Mouse (Mus musculus): Measurements from ENCODE around the gene Slc4a5. TPM values are rescaled to one million over a fixed set of nuclear protein-coding genes. Genes with fewer than 3 reads are reported as not detected.
A peak's percentile ranks its signal among the peaks of the same experiment; 100 is the strongest.

The Slc4a5 gene
- polyA plus RNA-seq, 1 experiment from 2014 or later, result 0.46 TPM

DNA sequence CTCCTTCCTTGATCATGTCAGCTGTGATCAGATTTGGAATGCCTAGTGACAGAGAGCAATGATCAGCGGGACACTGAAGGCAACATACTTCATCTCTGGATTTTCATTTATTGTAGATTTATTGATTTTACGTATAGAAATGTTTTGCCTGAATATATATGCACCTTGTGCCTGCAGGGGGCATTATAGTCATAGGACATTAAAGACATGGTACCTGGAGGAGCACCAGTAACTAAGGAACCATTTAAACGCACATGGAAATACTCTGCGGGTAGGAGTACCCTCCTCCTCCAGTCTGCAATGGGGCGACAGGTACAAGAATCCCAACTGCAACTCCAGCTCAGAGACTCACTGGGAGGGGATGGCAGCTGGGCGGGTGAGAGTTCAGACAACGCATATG is 89.4 kb downstream of the Slc4a5 start:
- no peak overlapping the region for H3K9ac ChIP-seq (ENCODE audit: low read length)
- no peaks in the 10 kb centered on the region for H3K27me3 ChIP-seq (replicated peaks; ENCODE audit: control insufficient read depth, insufficient read depth, low read length)
- no peak overlapping the region for H3K4me3 ChIP-seq (ENCODE audit: low read depth, low read length)
- DNase-seq (ENCODE audit: low spot score), result no peak
- ATAC-seq (replicated peaks; ENCODE audit: low FRiP score, low TSS enrichment, low read depth), result no peak
- H3K27ac ChIP-seq (ENCODE audit: low read depth), result no peak overlapping the region
- H3K9me3 ChIP-seq (ENCODE audit: control insufficient read depth, low read length), result no peaks in the 10 kb centered on the region
- peaks cover 68% of the 10 kb centered on the region for H3K36me3 ChIP-seq (ENCODE audit: control insufficient read depth, insufficient read depth, low read length)
- H3K4me1 ChIP-seq (replicated peaks; ENCODE audit: control insufficient read depth, insufficient read depth, low read length), result no peaks in the 10 kb centered on the region
- H3K4me2 ChIP-seq (ENCODE audit: low read length), result no peak overlapping the region
- 93% methylated on average over 7 of the region's 7 CpGs for WGBS

DNA sequence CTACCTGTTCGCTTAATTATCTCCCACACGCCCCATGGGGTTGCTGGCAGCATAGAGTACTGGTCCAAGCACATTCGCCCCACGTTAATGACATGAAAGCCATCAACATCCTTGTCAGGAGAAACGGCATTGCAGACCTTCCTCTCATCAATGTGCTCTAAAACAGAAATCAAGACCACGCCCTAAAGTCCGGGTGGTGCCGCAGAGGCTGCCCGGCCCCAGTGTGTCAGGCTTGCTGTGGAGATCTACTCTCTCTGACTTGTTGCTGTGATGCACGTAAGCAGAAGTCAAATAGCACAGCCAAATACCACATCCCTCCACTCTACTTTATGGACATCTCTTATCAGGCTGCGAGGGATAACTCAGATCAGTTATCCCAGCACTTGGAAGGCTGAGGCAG is 91.6 kb downstream of the Slc4a5 start:
- peaks cover 52% of the 10 kb centered on the region for H3K36me3 ChIP-seq (ENCODE audit: control insufficient read depth, insufficient read depth, low read length)
- H3K4me2 ChIP-seq (ENCODE audit: low read length), result no peak overlapping the region
- WGBS, result 91% methylated on average over 11 of the region's 11 CpGs

DNA sequence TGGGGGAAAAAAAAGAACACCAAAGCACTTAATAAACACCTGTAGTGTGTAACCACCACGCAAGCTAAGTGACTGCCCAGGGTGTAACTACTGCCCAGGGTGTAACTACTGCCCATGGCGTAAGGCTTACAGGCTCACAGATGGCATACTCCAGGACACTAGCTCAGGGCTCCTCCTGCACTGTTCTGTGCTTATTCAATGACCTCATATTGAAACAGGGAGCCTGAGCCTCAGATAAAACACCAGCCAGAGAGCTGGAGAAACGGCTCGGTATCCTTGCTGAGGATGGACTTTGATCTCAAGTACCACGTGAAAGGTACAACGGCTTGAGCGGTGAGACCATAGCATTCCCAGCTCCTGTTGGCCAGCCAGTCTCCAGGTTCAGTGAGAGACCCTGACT is 92.4 kb downstream of the Slc4a5 start:
- Histone ChIP-seq H3K4me1 (replicated peaks; ENCODE audit: control insufficient read depth, insufficient read depth, low read length) (peaks cover 15% of the 10 kb centered on the region; the same call in 1 of the 2 replicates), H3K27me3 (replicated peaks; ENCODE audit: control insufficient read depth, insufficient read depth, low read length) (no peaks in the 10 kb centered on the region), H3K4me3 (ENCODE audit: low read depth, low read length) (no peak overlapping the region), H3K36me3 (ENCODE audit: control insufficient read depth, insufficient read depth, low read length) (peaks cover 44% of the 10 kb centered on the region), H3K27ac (ENCODE audit: low read depth) (peak overlapping the region; percentile 24; the same call in 1 of the 2 replicates), H3K4me2 (ENCODE audit: low read length) (no peak overlapping the region), H3K9ac (ENCODE audit: low read length) (no peak overlapping the region), H3K9me3 (ENCODE audit: control insufficient read depth, low read length) (no peaks in the 10 kb centered on the region)
- 81% methylated on average over 7 of the region's 7 CpGs for WGBS
- DNase-seq (ENCODE audit: low spot score), result no peak
- ATAC-seq (replicated peaks; ENCODE audit: low FRiP score, low TSS enrichment, low read depth), result peak; percentile 86

More for the DNA sequence above, 91.6 kb downstream of the Slc4a5 start:
- Histone ChIP-seq H3K4me3 (ENCODE audit: low read depth, low read length) (no peak overlapping the region), H3K27ac (ENCODE audit: low read depth) (no peak overlapping the region), H3K9ac (ENCODE audit: low read length) (no peak overlapping the region), H3K4me1 (replicated peaks; ENCODE audit: control insufficient read depth, insufficient read depth, low read length) (peaks cover 7% of the 10 kb centered on the region; the same call in 1 of the 2 replicates), H3K9me3 (ENCODE audit: control insufficient read depth, low read length) (no peaks in the 10 kb centered on the region), H3K27me3 (replicated peaks; ENCODE audit: control insufficient read depth, insufficient read depth, low read length) (no peaks in the 10 kb centered on the region)
- ATAC-seq (replicated peaks; ENCODE audit: low FRiP score, low TSS enrichment, low read depth) (no peak), DNase-seq (ENCODE audit: low spot score) (no peak)

DNA sequence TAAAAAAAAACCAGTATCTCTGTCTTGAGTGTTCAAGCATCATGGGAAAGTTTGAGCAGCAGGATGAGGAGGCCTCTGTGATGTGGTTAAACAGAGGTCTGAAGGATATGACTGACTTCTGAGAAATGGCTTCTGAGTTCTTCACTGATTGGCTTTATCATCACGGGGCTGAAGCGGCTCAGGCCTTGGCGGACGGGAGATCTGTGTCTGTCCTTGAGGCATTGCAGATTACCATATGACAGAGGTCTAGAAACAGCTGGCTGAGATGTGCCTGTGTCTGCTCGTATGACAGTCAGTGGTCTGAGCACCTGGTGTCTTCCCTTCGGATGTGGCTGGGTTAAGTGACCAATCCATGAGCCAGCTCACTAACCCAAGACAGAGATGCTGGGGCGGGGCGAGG is 92.9 kb downstream of the Slc4a5 start:
- no peak overlapping the region for H3K4me3 ChIP-seq (ENCODE audit: low read depth, low read length)
- H3K9me3 ChIP-seq (ENCODE audit: control insufficient read depth, low read length), result no peaks in the 10 kb centered on the region
- H3K4me2 ChIP-seq (ENCODE audit: low read length), result no peak overlapping the region
- DNase-seq (ENCODE audit: low spot score) (no peak), ATAC-seq (replicated peaks; ENCODE audit: low FRiP score, low TSS enrichment, low read depth) (no peak)
- no peak overlapping the region for H3K27ac ChIP-seq (ENCODE audit: low read depth)
- peaks cover 42% of the 10 kb centered on the region for H3K36me3 ChIP-seq (ENCODE audit: control insufficient read depth, insufficient read depth, low read length)
- WGBS, result 84% methylated on average over 8 of the region's 8 CpGs
- no peaks in the 10 kb centered on the region for H3K27me3 ChIP-seq (replicated peaks; ENCODE audit: control insufficient read depth, insufficient read depth, low read length)
- peaks cover 15% of the 10 kb centered on the region; the same call in 1 of the 2 replicates for H3K4me1 ChIP-seq (replicated peaks; ENCODE audit: control insufficient read depth, insufficient read depth, low read length)
- H3K9ac ChIP-seq (ENCODE audit: low read length), result no peak overlapping the region

DNA sequence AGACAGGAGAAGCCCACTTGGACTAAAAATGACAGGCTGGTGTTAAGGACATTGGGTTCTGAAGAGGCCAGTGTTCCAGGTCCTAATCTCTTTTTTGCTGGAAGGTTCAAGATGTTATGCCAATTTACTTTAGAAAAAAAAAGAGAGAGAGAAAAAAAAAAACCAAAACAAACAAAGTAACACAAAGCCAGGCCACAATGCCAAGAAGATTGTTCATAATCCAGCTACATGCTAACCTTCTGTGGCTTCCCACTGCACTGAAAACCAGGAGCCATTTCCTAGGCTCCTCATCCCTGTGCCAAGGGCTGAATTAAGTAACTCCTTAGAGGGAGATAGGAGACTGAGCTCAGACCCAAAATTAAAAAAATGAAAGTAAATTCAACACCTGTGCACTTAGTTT is 95.7 kb downstream of the Slc4a5 start:
- no peak overlapping the region for H3K9ac ChIP-seq (ENCODE audit: low read length)
- no peak overlapping the region for H3K4me3 ChIP-seq (ENCODE audit: low read depth, low read length)
- H3K27ac ChIP-seq (ENCODE audit: low read depth), result no peak overlapping the region
- H3K9me3 ChIP-seq (ENCODE audit: control insufficient read depth, low read length), result no peaks in the 10 kb centered on the region
- no peaks in the 10 kb centered on the region for H3K27me3 ChIP-seq (replicated peaks; ENCODE audit: control insufficient read depth, insufficient read depth, low read length)
- peaks cover 22% of the 10 kb centered on the region for H3K36me3 ChIP-seq (ENCODE audit: control insufficient read depth, insufficient read depth, low read length)
- no peak for DNase-seq (ENCODE audit: low spot score)
- no peak for ATAC-seq (replicated peaks; ENCODE audit: low FRiP score, low TSS enrichment, low read depth)
- peaks cover 15% of the 10 kb centered on the region; the same call in 1 of the 2 replicates for H3K4me1 ChIP-seq (replicated peaks; ENCODE audit: control insufficient read depth, insufficient read depth, low read length)
- no peak overlapping the region for H3K4me2 ChIP-seq (ENCODE audit: low read length)

DNA sequence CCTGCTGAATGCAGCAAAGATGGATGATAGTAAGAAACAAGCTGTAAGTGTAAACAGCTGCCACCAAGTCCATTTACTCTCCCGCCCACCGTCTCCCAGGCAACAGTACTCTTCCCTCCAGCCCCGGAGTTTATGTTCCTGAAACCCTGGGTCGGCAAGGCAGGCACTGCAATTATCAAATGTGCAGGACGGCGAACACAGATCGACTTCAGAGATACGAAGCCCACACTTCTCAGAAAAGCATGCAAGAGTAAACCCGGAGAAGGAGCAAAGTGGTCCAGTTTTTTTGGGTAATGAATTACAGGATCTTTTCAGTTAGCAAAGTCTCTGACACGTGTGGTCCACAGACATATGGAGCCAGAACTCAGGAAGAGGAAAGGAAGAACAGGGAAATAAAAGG is 96.4 kb downstream of the Slc4a5 start:
- peak overlapping the region; percentile 68 for H3K4me2 ChIP-seq (ENCODE audit: low read length)
- peak overlapping the region; percentile 10 for H3K9ac ChIP-seq (ENCODE audit: low read length)
- DNase-seq (ENCODE audit: low spot score) (no peak), ATAC-seq (replicated peaks; ENCODE audit: low FRiP score, low TSS enrichment, low read depth) (no peak)
- H3K4me1 ChIP-seq (replicated peaks; ENCODE audit: control insufficient read depth, insufficient read depth, low read length), result peaks cover 15% of the 10 kb centered on the region; the same call in 1 of the 2 replicates
- H3K9me3 ChIP-seq (ENCODE audit: control insufficient read depth, low read length), result no peaks in the 10 kb centered on the region
- WGBS, result 3% methylated on average over 10 of the region's 10 CpGs
- H3K27ac ChIP-seq (ENCODE audit: low read depth), result no peak overlapping the region
- H3K27me3 ChIP-seq (replicated peaks; ENCODE audit: control insufficient read depth, insufficient read depth, low read length), result no peaks in the 10 kb centered on the region
- peaks cover 15% of the 10 kb centered on the region for H3K36me3 ChIP-seq (ENCODE audit: control insufficient read depth, insufficient read depth, low read length)
- H3K4me3 ChIP-seq (ENCODE audit: low read depth, low read length), result peak overlapping the region; percentile 78

DNA sequence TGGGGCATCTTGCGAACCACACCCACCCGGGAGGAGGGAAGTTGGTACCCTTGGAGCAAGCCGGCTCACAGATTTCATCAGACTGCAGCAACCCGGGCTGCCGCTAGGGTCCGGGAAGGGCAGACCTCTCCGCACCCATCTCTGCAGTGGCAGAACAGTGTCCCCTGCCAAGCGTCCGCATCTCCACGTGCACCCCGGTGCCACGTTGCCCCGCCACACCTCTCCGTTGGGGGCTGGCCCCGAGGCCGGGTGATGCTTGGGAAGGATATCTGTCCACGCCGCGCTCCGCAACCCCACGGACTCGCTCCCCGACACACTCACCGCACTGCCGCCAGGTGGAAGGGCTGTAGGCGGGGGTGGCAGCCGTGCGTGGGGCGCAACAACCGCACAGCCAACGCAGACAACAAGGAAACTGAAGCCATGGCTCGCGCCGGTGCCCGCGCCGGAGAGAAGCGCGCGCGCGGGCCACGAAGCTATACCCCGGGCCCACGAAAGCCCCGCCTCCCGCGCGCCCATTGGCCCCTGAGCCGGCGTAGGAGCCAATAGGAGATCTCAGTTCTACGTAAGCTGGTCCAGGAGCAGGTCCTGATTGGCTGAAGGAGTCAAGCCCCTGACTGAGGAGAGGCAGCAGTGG is 97.6 kb downstream of the Slc4a5 start:
- peak; percentile 99 for ATAC-seq (replicated peaks; ENCODE audit: low FRiP score, low TSS enrichment, low read depth)
- Histone ChIP-seq H3K36me3 (ENCODE audit: control insufficient read depth, insufficient read depth, low read length) (peaks cover 6% of the 10 kb centered on the region; the same call in 1 of the 2 replicates), H3K27ac (ENCODE audit: low read depth) (no peak overlapping the region), H3K4me3 (ENCODE audit: low read depth, low read length) (peak overlapping the region; percentile 78), H3K4me2 (ENCODE audit: low read length) (peak overlapping the region; percentile 68), H3K27me3 (replicated peaks; ENCODE audit: control insufficient read depth, insufficient read depth, low read length) (no peaks in the 10 kb centered on the region), H3K9ac (ENCODE audit: low read length) (peak overlapping the region; percentile 67), H3K9me3 (ENCODE audit: control insufficient read depth, low read length) (no peaks in the 10 kb centered on the region), H3K4me1 (replicated peaks; ENCODE audit: control insufficient read depth, insufficient read depth, low read length) (peaks cover 15% of the 10 kb centered on the region; the same call in 1 of the 2 replicates)
- peak; percentile 90 for DNase-seq (ENCODE audit: low spot score)
- under 1% methylated on average over 52 of the region's 52 CpGs for WGBS

DNA sequence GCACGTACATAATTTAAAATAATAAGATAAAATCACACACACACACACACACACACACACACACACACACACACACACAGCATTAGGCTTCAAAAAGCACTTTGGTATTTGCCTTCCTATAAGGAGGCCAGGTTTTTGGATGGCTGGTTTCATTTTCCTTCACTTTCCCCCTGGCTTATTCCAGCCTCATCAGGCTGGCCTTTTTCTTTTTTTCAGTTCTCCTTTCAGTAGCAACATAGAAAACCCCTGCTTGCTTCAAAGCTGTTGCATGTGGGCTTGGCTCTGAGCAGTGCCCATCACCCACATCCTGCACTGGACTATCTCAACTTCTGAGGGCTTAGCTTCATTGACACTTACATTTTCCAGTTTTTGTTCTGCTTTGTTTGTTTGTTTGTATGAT is 102.3 kb downstream of the Slc4a5 start:
- no peak overlapping the region for H3K4me3 ChIP-seq (ENCODE audit: low read depth, low read length)
- H3K27me3 ChIP-seq (replicated peaks; ENCODE audit: control insufficient read depth, insufficient read depth, low read length), result no peaks in the 10 kb centered on the region
- H3K27ac ChIP-seq (ENCODE audit: low read depth), result no peak overlapping the region
- WGBS, result 63% methylated on average over 1 of the region's 1 CpGs
- peaks cover 8% of the 10 kb centered on the region for H3K4me1 ChIP-seq (replicated peaks; ENCODE audit: control insufficient read depth, insufficient read depth, low read length)
- H3K4me2 ChIP-seq (ENCODE audit: low read length), result no peak overlapping the region
- no peaks in the 10 kb centered on the region for H3K36me3 ChIP-seq (ENCODE audit: control insufficient read depth, insufficient read depth, low read length)
- H3K9me3 ChIP-seq (ENCODE audit: control insufficient read depth, low read length), result no peaks in the 10 kb centered on the region
- ATAC-seq (replicated peaks; ENCODE audit: low FRiP score, low TSS enrichment, low read depth) (no peak), DNase-seq (ENCODE audit: low spot score) (no peak)
- no peak overlapping the region for H3K9ac ChIP-seq (ENCODE audit: low read length)

DNA sequence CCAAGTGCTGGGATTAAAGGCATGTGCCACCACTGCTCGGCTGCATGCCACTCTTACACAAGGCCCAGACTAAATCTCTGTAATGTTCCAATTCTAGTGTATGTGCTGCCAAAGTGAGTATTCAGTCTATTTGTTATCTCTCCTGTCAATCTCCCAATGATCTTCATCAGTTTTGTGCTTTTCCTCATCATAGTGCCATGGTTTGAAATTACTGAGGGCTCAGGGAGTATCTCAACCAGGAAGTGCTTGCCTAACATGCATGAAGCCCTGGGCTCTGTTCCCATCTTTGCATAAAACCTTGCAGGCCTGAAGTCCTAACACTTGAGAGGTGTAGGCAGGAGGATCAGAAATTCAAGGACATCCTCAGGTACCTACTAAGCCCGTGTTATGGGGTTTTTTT is 103.2 kb downstream of the Slc4a5 start:
- ATAC-seq (replicated peaks; ENCODE audit: low FRiP score, low TSS enrichment, low read depth) (no peak), DNase-seq (ENCODE audit: low spot score) (no peak)
- H3K27ac ChIP-seq (ENCODE audit: low read depth), result no peak overlapping the region
- H3K4me2 ChIP-seq (ENCODE audit: low read length), result no peak overlapping the region
- H3K27me3 ChIP-seq (replicated peaks; ENCODE audit: control insufficient read depth, insufficient read depth, low read length), result no peaks in the 10 kb centered on the region
- WGBS, result 65% methylated on average over 2 of the region's 2 CpGs
- H3K4me1 ChIP-seq (replicated peaks; ENCODE audit: control insufficient read depth, insufficient read depth, low read length), result peaks cover 12% of the 10 kb centered on the region
- no peaks in the 10 kb centered on the region for H3K9me3 ChIP-seq (ENCODE audit: control insufficient read depth, low read length)
- H3K36me3 ChIP-seq (ENCODE audit: control insufficient read depth, insufficient read depth, low read length), result no peaks in the 10 kb centered on the region
- H3K4me3 ChIP-seq (ENCODE audit: low read depth, low read length), result no peak overlapping the region
- no peak overlapping the region for H3K9ac ChIP-seq (ENCODE audit: low read length)

Measured in intestine, embryonic 14.5 days (tissue).